Mouse (Mus musculus) layer of hippocampus, adult 11-12 months (tissue): Measurements from ENCODE around the gene Cpne1.
A peak's percentile ranks its signal among the peaks of the same experiment; 100 is the strongest.
"Not testable (repeated sequence)": the region's sequence is repeated elsewhere in the genome, so short reads cannot be mapped to it uniquely, and the experiment has no call there.

ENCODE experiments used
- DNase-seq: peaks from one replicate; pipeline ENCODE4 v3.0.0; 2022; ENCODE audit warnings: low spot score

The Cpne1 gene

DNA sequence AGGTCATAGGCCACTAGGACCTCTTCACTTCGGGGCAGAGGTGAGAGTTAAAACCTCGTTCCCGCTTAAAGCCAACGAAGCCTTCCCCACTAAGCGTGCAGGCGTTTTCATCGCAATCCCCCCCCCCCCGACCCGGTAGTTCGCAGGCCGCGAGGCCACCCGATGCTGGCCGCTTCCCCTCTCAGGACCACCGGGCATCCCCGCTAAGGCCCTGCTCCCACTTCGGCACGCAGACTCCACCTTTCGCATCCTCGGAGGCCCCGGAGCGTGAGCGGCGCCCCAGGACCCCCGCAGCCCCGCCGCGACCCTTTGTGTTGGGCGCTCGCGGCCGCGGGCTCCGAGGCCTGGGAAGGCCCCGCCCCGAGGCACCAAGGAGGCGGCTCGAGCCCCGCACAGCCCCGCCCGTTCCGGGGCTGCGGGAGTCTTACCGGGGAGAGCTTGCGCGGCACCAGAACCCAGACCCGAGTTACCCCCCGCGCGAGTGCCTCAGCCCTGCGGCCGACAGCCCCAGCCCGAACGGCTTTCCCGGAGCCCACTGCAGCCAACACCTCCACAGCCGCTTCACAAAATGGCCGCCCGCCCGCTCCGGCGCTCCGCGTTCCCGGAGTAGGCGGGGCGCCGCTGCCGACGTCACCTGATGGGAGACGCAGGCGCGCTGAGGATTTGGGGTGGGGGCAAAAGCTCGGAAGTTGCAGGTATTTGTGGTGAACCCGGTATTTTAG, at the start of gene Cpne1, which contains the start of gene Rbm12:
TSS of gene Cpne1 (minus strand) at position 608 of the 722 bp plus-strand sequence.
TSS of gene Rbm12 (minus strand) at position 621 of the 722 bp plus-strand sequence.
- peak; percentile 90 for DNase-seq

DNA sequence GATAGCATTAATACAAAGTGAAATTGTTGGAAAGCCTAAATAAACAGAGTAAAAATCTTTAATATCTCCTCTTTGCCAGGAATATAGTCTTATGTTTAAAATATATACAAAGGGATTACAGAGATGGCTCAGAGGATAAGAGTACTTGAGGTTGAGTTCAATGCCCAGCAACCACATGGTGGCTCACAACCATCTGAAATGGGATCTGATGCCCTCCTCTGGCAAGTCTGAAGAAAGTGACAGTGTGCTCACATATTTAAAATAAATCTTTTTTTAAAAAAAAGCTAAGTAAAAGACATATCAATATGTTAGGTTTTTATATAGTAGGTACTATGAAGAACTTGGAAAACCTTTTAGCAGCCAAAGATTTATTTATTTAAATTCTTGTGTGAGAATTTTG, 39.8 kb upstream of the Cpne1 start:
- no peak for DNase-seq

DNA sequence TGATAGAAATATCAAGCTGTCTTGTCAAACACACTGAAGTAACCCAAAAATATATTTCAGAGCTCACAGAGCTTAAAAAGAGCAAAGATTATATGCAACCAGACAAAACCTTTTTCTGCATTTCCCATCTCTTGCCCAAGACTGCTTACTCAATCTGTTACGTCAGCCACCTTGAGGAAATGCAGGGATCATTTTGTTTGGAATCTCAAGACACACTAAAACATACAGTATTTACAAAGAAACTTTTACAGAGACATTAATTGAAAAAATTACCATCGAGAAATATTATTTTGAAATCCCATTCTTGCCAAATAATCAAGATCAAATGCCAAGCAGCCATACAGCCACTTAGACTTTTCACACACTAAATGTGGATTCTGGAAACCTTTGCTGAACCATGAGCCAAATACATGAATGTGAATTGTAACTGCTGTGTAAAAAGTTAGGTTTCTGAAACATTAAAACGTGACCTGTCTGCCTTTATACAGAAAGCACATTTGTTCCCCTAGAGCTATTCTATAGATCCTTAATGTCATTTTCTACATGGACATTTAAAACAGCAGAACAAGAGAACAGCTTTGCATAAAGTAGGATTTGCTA, 35.7 kb upstream of the Cpne1 start:
- DNase-seq, result no peak

DNA sequence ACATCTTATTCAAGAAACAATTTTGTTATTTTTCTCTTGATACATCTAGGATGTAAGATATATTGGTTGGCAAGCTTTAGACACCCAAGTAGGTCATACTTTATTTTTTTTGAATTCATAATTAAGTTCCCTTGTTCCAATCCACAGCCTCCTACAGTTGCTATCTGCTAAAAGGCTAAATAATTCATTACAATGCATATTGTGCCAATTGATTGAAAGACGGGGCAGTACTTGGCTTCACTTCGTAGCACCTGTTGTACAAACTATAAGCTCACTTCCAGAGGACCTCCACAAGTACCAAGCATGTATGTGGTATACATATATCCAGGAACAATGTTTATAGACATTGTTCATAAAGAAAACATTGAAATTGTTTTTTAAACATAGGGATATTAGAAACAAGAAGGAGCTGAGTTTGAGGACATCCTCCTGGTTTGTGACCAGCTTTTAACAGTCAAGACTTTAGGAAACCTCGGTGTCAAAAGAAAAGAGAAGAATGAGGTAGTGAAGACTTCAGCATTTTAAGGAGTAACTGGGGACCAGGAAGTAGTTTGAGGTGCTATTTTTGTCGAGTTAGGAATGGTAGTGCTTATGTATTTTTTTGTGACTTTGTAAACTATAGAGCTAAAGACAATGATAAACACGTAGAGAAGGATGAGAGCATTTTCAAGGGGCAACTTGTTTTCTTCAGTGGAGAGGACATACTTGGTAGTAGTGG, 34.7 kb upstream of the Cpne1 start:
- no peak for DNase-seq

DNA sequence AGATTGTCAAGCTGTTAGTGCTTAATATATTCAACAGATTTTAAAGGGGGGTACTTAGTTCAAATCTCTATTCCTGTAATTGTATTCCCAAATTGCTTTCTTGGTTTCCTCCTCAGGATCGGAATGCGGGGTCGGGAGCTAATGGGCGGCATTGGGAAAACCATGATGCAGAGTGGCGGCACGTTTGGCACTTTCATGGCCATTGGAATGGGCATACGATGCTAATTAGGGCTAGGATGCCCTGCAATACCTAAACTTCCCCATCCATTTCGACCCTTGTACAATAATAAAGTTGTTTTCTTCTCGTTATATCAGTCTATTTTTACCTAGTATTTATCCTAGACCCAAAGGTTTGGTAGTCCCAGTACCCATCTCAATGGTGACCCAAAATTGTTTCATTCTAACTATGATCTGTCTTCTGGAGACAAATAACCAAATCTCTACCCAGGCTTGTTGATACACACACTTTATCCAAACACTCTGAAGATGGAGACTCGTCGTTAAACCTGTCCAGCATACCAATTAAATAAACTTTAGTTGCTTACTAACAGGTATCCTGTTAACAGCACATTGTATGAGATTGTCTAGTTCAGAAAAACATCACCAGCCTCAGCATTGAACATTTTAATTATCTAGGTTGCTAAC, 33.8 kb upstream of the Cpne1 start:
- DNase-seq, result no peak

DNA sequence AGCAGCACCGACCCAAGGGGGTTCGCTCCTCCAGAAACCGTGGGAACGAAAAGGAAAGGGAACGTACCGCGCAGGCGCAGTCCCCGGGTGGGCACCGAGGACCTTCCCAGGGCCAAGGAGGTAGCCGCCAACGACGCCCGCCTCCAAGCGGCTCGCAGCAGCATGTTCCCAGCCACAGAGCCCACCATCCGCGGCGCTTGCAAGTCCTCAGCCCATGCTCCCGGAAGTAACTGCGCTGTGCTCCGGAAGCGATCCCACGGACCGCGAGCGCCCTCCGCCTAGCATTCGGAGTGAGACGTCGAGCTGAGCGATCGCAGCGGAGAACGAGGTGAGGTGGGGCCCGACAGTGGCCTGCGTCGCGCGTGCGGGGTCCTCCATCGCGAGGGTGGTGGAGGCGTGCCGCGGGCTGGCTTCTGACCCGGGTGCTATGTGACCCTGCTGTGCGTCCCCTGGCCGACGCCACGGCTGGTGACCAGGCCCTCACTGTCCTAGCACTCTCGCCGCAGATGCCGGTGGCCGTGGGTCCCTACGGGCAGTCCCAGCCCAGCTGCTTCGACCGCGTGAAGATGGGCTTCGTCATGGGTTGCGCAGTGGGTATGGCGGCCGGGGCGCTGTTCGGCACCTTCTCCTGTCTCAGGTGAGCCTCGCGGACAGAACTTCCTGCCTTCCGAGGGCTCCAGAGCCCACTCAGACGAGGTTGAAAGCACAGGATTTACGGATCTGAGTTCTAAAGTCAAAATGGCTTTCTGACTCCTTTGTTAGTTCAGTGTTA, 32.4 kb upstream of the Cpne1 start, which contains the start of the genes Romo1 and Nfs1:
TSS of gene Romo1 (plus strand) at position 87 of the 772 bp plus-strand sequence.
TSS of gene Nfs1 (minus strand) at position 234 of the 772 bp plus-strand sequence.
- peak; percentile 91 for DNase-seq

DNA sequence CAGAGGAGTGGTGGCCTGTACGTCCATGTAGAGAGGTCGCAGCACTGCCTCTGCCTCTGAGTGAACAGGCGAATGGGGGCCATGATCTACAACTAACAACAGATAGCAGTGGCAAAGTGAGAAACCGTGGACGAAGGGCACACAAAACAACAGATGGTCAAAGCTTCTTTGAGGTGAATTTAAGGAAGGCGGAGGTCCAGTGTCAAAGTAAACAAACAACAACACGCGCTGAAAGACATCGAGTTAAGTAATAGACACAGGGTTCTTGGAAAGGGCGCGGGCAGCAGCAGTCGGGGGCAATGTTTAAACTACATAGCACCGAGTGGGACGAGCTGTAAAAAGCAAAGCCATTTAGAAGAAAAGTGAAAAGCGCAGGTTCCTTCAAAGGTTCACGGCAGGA, 31.6 kb upstream of the Cpne1 start:
- no peak for DNase-seq

DNA sequence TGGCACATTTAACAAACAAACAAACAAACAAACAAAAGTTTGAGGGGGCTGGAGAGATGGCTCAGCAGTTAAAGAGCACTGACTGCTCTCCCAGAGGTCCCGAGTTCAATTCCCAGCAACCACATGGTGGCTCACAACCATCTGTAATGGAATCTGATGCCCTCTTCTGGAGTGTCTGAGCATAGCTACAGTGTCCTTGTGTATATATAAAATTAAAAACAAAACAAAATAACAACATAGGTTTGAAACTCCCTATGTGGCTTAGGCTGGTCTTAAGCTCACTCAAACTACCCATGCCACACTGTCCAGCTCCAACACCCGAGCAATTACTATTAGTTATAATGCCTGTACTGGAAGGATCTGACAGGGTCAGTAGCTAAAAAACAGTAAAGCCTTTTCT, 31.1 kb upstream of the Cpne1 start:
- no peak for DNase-seq

DNA sequence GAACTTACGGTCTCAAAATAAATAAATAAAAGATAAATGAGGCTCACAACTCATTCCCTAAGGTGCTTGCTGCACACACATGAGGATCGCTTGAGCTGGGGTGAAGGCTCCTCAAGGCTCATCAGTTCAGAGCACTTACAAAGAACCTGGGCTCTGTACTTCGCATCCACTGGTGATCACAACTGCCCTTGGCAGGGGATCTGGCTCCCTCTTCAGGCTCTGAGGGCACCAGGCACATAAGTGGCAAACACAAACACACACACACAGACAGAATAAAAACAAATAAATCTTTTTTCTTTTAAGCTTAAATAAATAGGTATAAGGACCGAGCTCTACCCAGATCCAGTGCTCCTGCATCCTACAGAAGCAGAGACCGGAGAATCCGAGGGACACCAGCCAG, 23.9 kb upstream of the Cpne1 start:
- no peak for DNase-seq

DNA sequence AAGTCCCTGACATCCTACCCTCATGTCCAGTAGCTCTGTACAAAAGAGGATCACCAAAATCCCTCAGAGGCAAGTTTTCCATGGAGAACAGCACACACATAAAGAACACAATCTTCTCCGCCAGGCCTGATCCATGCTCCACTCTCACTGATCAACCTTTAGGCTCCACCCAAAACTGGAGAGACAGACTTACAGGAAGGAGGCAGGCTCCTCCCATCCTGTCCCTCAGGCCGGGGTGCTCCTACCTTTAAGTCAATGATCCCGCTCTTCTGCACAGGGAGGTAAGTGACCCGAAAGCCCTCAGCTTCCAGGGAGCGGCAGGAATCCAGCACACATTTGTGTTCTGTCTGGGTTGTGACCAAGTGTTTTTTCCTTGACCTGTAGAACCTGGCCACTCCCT, 22.4 kb upstream of the Cpne1 start:
- no peak for DNase-seq

DNA sequence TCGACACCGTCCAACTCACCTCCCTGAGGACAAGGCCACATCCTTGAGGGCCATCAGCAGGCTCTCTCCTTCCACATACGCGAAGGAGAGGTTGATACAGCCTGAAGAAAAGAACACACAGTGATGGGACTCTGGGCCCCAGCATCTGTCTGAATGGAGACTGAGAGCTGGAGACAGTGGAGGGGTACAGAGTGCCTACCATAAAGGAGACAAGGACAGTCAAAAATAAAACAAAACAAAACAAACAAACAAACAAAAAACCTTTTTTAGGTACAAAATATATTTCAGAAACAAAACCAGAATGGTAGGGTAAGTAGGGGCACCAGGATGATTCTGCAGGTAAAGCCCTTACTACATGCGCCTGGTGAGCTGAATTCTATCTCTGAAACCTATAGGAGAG, 15.2 kb upstream of the Cpne1 start, which contains the start of gene Gm28036:
TSS of gene Gm28036 (minus strand) at position 101 of the 400 bp plus-strand sequence.
- DNase-seq, result no peak

DNA sequence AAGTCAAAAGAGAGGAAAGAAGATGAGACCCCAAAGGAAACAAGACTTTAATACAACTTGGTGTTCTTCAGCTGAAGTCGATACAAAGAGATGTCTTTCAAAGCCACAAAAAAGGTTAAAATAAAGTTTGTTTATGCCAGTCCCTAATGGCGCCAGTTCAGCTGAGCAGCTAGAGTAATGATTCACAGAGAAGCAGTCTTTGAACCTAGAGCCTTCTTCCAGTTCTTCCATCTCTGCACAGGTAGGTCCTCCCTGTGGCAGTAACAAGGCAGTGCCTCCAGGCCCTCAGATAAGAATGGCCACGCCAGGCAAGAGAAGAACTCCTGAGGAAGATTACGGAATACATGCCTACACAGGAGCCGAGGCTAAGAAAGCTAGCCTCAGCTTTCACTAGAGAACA, 12.0 kb upstream of the Cpne1 start:
- no peak for DNase-seq

DNA sequence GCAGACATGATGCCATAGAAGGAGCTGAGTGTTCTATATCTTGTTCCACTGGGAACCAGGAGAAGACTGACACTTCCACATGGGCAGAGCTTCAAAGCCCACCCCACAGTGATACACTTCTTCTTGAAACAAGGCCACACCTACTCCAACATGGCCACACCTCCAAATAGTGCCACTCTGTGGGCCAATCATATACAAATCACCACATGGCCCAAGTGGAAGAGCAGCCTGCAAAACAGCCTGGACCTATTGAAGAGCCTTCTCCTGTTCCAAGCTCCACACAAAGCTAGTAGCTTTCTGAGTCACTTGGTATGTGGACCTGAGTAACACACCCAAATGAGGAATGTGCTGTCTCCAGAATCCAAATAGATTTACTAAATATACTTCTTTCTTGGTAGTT, 7.8 kb upstream of the Cpne1 start:
- no peak for DNase-seq

DNA sequence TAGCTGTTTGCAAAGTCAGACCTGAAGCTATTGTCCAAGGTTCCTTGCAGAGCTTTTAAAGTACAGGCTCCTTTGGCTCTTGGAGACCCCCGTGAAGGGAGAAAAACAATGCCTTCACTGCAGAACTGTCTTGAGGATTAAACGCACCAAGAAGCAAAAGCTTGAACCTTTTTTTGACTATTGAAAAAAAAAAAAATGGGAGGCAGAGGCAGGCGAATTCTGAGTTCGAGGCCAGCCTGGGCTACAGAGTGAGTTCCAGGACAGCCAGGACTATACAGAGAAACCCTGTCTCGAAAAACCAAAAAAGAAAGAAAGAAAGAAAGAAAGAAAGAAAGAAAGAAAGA, 287 bp upstream of the Cpne1 start:
- not testable (repeated sequence) for DNase-seq

DNA sequence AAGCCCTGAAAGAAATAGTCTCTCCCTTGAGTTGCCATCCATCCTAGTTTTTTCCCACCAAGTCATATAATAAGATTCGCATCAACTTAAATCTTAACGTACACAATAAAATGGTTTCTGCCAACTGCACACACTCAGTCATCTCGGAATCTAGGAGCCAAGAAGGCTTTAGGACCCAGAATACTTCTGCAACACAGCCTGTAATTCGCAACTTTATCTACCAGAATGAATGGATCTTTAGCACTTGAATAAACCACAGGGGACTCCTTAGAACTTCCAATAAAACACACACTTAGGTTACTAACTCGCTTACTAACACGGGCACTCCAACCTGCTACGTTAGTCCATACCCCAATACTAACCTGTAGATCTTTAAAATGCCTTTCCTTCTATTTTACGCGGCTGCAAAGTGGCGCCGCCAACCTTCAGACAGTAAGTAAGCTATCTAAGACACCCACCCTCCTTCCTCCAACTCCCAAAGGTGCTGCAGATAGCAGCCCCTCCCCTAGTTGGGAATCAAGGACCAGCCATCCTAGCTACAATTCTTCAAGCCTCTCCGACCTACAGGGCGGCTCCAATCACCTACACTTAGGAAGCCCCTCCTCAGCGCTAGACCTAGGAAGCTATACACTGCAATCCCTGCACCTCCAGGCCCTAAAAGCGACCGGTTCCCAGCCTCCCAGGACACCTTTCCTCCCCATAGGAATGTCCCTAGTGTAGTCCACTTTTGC, 973 bp downstream of the Cpne1 start:
- DNase-seq, result no peak

DNA sequence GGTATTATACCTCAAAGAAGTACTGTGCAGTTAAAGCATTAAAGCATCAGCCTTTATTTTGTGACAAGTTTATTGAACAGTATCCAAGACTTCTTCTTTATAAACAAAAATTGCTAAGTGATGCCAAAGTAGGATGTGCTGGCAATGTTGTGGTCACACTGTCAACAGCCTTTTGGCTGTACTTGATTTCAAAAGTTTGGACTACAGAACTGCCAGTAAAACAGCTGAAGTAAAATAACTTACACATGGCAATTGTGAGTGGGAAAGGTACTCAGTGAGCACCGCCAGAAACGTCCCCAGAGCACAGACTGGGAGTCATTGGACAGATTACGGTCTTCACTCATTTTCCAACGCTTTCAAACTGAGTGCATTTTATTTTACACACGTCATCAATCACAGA, 19.8 kb downstream of the Cpne1 start:
- no peak for DNase-seq

DNA sequence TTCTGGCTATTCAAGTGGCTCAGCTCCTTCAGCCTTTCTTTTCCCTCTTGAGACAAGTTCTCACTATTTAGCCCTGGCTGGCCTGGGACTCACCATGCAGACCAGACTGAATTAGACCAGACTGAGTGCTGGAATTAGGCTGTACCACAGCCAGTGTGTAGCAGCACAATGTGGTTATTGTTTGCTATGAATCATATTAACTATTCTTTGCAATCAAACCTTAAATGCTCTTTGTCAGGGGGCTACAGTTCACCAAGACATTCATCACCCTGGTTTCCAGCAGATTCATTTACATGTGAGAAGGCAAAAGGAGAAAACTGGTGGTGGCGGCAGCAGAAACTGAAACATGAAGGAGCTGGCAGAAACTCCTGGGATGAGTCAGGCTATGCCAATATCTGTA, 22.0 kb downstream of the Cpne1 start:
- no peak for DNase-seq

DNA sequence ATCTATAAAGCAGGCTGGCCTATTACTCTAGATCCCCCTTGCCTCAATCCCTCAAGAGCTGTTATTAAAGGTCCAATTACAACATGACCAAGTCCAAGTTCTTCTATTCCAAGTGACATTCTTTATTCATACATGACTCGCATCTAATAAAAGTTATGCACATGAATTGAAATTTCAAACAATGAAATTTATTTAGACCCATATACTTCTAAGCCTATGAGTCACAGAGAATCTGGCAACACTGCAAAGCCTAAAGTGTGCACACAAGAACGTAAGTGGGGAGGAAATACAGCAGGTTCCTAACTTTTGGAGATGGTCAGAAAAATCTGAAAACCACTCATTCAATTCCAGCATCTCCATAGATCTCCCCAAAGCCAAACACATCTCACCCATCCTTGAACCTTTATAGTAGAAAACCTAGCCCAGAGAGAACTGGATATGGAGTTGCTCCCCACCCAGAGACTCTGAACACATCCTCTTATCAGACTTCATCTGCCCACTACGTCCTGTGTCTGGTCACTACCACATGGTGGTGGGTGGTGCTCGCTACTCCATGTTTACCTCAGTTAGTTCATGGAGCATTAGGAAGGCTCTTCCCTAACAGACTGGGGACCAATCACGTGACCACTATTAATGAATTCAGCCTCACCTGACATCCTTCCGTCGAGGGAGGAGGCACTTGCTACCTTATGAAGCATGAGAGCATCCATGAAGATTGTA, 24.2 kb downstream of the Cpne1 start:
- no peak for DNase-seq

DNA sequence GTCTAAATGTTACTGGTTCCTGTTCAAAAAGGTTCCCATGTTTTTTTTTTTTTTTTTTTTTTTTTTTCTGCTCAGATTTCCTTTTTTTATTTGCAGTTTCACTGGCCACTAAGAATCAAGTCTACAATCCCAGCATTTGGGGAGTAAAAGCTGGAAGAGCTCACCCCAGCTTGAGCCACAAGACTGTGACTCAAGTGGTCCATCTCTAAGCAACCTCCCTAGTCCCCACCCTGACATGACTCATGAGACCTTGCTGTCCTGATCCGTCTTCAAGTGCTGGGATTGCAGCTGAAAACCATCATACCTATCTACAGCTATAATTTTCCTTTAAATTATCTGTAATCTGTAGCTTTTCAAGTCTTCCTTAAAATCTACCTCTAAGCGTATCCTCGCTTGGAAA, 27.2 kb downstream of the Cpne1 start:
- no peak for DNase-seq

DNA sequence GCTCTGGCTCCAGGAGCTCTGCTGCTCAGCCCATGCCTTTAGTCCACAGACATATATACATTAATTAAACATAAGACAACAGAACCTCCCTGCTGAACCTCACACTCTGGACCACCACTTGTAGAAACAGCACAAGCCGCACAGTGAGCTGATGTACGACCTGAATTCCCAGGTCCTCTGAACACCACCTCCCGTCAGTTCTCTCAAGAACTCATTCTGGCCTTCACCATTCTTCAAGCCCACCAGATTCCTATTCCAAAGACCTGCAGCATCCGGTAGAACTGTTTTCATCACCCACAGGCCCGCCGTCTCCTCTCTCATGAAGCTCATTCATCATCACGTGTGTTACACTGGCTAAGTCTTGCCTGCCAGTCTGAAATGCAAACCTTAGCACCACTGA, 31.4 kb downstream of the Cpne1 start:
- DNase-seq, result no peak
